Mouse (Mus musculus): ENCODE data around the gene Slc2a8.
"Not testable (repeated sequence)": the region's sequence is repeated elsewhere in the genome, so short reads cannot be mapped to it uniquely, and the experiment has no call there.

Slc2a8 gene

DNA sequence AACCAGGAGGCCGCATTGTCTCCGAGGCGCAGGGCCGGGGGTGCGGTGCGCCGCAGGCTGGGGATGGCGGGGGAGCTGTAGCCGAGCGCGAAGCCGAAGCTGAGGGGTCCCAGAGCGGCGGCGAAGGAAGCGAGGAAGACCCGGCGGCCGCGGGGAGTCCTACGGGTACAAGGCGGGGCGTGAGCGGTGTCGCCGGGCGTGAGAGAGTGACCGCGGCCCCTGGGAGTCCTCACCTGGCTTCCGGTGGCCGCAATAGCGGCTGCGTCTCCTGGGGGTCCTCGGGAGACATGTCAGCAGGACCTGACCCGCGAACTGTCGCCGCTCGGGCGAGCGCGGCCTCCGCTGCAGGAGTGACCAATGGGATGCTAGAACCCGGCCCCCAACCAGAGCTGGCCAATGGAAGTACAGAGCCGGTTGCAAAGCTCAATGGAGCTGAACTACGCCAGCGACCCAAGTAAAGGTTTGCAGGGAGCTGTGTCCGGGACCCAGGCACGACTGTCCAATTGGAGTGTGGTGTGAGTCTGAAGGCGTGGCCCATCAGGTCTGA, at the start of gene Slc2a8:
Gene Slc2a8, minus strand, starts transcription at position 359 of the 547 bp plus-strand sequence.
- DNase-seq: peak; percentile 90

DNA sequence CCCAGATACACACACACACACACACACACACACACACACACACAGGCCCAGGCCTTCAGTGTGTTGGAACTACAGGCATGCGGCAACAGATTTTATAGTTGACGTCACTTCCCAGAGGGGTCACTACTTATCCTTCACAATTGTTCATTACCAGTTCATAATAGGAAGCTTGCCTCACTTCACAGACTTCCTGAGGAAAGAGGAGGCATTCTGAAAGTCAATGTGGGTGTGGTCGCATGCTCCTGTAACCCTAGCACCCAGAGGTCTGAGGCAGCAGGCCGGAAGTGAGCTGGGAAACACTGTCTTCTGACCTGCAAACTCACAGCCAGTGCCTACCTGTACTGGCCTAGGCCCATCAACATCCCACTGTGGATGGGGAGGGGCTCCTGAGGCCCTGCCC, 43.2 kb upstream of the Slc2a8 start:
- no peak for DNase-seq

DNA sequence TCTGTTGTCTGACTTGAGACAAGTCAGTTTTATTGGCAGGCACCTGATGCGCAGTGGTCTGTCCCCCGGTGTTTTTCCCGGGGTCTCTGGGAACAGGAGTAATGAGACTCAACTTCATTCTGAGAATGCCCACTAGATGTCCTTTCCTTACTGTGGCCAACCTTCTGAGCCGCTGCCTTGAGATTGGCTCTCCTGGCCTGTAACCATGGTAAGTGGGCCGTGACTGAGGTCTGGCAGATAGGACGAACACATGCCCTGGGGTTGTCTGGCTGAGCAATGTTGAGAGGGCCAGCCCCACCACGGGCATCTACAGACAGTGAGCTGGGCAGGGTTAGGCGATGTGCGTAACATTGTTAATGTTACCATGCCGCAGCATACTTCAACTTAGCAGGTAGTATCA, 42.7 kb upstream of the Slc2a8 start:
- DNase-seq: peak; percentile 5

DNA sequence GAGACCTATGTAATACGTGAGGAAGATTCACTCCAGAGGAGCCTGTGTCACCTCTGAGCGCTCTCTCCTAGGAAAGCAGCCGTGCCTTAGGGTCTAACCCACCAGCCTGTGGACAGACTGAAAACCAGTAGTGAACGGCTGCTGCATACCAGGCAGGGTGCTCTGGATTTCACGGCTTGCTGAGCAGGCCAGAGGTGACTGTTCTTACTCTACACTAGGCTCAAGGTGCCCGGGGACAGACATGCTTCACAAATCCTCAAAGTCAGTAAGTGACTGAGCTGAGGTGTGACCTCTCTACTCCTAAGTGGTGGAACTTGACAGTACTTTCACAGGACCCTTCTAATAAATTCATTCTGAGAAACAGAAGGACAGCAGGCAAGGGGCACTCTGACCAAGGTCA, 41.0 kb upstream of the Slc2a8 start:
- DNase-seq: peak; percentile 23

DNA sequence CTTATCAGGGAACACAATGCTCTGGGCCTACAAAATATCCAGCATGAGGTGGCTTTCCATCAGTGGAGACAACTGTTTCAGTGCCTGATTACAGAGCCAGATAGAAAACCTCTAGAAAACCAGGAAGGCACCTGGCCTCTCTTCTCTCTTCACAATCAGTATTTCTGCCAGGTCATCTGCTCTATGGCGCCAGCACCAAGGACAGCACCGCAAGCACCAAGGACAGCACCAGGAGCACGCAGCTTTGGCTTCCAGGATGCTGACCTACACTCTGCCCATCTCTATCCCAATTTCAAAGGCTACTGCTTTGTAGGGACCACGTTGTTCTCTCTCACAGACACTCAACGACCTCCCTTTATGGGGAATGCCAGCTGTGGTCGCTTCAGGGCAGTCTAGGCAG, 36.1 kb upstream of the Slc2a8 start:
- peak; percentile 63 for DNase-seq

GRCm38 (mm10) chr2:33017191-33017590, 35.3 kb upstream of the Slc2a8 start:
- DNase-seq: no peak

DNA sequence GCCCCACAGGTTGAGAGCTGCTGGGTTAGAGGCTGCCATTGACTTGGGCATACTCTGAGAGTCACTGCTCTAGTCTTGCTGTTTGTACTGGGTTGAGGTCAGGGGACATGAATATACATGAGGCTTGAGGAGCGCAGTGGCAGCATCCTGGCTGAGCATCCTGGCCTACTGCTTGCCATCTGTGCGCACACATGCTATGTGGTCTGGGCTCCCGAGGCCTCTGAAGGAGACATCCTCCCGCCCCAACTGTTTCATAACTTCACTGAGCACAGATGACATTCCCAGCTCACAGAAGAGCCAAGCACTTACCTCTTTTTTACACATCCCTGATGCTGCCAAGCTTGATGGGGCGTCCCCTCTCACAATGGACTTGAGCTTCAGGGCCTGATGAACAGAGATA, 33.0 kb upstream of the Slc2a8 start:
- DNase-seq: no peak

DNA sequence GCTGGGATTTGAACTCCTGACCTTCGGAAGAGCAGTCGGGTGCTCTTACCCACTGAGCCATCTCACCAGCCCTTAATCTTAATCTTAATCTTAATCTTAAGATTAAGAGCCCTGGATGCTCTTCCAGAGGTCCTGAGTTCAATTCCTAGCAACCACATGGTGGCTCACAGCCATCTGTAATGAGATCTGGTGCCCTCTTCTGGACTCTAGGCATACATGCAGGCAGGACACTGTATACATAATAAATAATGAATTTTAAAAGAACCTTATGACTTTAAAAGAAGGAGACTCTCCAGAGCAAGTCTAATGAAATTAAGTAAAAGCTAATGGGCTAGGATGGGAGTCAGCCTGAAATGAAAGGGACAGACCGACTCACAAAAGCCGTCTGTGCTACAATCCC, 27.2 kb upstream of the Slc2a8 start:
- not testable (repeated sequence) for DNase-seq

DNA sequence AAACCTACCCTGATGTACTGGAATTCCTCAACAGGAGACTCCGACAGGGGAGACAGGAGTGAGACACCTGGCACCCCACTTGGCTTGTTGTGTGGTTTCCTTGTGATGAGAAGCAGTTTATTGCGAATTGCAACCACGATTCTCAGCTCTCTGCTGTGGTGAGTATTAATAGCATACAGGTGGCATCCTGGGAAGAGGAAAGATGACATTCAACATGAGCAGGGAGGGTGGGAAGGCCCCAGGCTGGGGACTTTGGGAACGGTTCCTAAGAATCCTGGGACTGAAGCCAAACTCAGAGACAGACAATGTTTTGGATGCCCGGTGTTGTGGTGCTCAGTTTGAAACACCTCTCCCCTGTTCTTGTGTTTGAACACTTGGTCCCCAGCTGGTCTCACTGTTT, 23.2 kb upstream of the Slc2a8 start:
- DNase-seq: no peak

GRCm38 (mm10) chr2:33002144-33002543, 20.3 kb upstream of the Slc2a8 start:
- DNase-seq: no peak

DNA sequence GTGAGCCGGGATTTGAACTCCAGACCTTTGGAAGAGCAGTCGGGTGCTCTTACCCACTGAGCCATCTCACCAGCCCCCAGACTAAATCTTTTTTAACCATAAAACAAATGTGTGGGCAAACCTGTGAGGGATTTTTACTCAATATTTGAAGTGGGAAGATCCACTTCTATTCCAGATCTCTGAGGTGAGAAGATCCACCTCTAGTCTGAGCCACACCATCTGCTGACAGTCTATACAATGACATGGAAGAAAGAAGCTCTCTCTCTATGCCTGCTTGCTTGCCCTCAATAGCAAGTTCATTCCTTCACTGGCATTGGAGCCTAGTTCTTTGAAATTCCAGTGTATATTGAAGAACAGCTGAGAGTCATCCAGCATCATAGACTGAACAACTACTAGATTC, 17.9 kb upstream of the Slc2a8 start:
- no peak for DNase-seq

DNA sequence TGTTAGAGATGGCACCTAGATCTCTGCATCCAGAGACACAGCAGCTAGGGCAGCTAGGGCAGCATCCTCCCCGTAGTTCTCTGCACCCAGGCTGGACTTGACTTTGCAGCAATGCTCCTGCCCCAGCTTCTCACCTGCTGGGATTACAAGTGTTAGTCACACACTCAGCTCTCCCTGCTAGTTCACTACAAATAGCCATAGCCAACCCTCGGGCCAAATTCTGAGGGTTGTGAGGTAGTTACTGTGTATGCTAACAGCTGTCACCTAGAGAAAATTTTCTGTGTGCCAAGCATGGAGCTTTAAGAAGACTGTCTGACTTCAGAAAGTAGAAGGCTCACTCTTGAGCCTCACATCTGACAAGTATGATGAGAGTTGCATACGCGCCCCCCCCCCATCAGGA, 15.9 kb upstream of the Slc2a8 start:
- no peak for DNase-seq

- no peak for DNase-seq
Observed at GRCm38 (mm10) chr2:32997081-32997480, 15.2 kb upstream of the Slc2a8 start.

GRCm38 (mm10) chr2:32992130-32992529, 10.2 kb upstream of the Slc2a8 start:
- no peak for DNase-seq

- DNase-seq: no peak
Observed at GRCm38 (mm10) chr2:32990167-32990832, 8.4 kb upstream of the Slc2a8 start.

- DNase-seq: no peak
Observed at GRCm38 (mm10) chr2:32989376-32989775, 7.5 kb upstream of the Slc2a8 start.

DNA sequence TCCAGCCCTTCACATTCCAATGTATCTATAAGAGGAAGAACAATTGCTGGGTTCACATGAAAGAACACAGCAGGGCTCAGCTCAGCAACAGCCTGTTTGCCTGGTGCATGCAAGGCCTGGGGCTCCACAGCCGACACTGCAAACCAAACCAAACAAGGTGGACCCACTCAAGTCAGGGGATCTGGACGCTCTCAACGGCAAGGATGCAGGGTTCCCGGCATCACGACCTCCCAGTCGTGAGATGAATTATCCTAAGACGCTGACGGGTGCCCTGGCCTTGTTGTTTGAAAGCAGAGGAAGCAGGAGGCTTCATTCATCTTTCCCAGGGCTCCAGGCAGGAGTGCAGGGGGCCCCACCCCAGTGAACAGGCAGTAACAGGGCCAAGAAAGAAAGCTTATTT, 4.0 kb upstream of the Slc2a8 start:
- no peak for DNase-seq

DNA sequence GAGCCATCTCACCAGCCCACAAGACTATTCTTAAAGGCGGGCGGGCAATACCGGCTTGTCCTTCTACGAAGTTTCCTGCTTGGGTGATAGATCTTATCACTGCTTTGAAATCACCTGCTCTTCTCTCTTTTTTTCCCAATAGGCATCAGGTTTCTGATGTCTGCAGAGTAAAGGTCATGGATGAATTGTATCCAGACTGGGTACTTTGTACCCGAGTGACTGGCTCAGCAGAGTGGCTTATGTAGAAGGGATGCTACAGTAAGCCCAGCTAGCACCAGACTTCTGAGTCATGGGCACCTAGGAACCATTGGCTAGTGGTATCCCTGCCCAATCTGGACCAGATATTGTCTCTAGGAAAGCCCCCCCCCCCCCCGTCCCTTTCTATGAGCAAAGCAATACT, 1.7 kb upstream of the Slc2a8 start:
- DNase-seq: no peak

- no peak for DNase-seq
Observed at GRCm38 (mm10) chr2:32982700-32983099, 817 bp upstream of the Slc2a8 start.

DNA sequence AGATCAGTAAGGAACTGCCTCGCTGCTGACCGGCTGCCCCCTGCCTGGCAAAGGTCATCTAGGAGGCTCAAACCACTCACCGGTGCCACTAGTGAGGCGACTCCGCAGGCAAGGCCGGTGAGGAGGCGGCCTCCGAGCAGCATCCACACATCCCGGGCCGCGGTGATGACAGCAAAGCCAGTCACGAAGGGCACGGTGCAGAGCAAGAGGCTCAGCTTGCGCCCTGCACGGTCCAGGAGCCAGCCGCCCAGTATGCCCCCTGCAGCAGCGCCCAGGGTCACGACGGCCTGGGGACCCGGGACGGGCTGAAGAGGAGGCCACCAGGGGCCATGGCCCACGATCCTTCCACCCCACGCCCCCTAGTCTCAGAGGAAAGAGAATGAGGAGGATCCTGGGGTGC, 602 bp downstream of the Slc2a8 start:
- DNase-seq: peak; percentile 26

DNA sequence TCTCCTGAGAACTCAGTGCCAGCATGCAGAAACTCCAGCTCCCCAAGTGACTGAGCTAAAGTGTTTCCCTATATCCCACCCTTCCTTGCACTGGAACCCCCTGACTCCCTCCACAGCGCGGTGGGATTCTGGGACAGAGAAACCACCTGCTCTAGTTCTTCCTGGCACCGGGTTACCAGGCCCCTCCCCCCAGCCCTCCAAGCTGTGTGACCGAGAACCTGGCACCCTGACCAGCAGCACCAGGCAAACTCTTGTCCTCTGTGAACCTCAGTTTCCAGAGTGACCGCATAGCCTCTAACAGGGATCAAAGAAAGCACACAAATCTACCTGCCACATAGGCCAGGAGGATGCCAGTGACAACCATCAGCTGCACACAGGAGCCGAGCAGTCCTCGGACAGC, 2.2 kb downstream of the Slc2a8 start:
- no peak for DNase-seq

DNA sequence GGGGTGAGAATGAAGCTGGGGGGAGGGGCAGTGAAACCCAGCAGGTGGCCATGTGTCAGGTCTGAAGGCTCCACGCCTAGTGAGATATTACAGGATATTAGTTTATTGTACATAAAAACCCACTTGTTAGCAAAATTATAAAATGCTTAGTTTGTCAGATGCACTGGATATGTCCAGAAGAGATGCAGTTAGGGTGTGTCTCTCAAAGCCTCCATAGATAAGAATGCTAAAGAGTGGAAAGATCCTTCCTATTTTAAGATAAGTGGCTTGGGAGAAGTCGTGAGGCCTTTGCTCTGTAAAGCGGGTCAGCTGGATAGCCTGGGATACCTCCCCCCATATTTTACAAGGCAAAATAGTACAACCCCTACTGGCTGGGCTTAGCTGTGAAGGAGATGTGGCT, 3.2 kb downstream of the Slc2a8 start:
- no peak for DNase-seq

- no peak for DNase-seq
Observed at GRCm38 (mm10) chr2:32977114-32977513, 4.8 kb downstream of the Slc2a8 start.

DNA sequence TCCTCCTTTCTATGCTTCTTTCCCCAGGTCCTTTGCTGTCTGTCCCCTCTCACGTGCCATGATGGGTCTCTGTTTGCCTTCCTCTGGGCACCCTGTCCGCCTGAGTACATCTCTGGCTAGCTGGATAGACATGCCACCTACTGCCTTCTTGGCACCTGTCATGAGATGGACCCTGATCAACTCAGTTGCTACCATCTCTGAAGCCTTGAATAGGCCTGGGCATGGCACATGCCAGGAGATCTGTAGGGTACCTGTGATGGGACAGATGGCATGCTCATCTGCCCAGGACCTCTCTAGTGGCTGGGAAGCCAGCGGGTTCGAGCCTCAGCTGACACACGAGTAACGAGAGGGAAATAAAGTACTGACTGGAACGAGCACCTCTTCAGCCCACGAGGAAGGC, 7.7 kb downstream of the Slc2a8 start:
- no peak for DNase-seq

- no peak for DNase-seq
Observed at GRCm38 (mm10) chr2:32971235-32971634, 10.6 kb downstream of the Slc2a8 start.
